Mouse (Mus musculus): ENCODE results near the gene Vmn1r1. TPM values are rescaled to one million over a fixed set of nuclear protein-coding genes. Genes with fewer than 3 reads are reported as not detected.

Vmn1r1 gene
- polyA plus RNA-seq, 1 experiment from 2014 or later, result not detected

DNA sequence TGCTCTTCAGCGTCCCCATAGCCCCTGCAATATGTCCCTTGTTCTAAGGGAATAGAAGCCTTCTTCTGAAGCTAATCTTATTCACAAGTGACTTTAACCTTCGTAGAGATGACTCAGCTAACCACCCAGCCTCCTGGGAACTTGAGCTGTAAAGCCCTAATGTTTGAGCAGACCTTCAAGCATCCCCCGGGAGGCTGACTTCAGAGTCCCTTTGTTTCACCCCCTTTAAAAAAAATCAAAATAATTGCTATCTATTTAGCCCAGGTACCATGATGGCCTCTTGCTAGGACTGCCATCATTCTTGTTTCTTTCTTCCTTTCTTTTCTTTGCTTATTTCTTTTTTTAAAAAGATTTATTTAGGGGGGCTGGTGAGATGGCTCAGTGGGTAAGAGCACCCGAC lies 41.9 kb downstream of the Vmn1r1 start:
- Histone ChIP-seq H3K4me3 (no peak overlapping the region), H3K9me3 (replicated peaks) (no peaks in the 10 kb centered on the region), H3K4me1 (peaks cover 18% of the 10 kb centered on the region), H3K36me3 (peaks cover 7% of the 10 kb centered on the region; the same call in 1 of the 2 replicates), H3K27me3 (ENCODE audit: low read depth, poor library complexity, severe bottlenecking) (no peaks in the 10 kb centered on the region), H3K27ac (replicated peaks) (no peak overlapping the region)
- DNase-seq (ENCODE audit: low spot score), result no peak
- 88% methylated on average over 4 of the region's 4 CpGs for WGBS

DNA sequence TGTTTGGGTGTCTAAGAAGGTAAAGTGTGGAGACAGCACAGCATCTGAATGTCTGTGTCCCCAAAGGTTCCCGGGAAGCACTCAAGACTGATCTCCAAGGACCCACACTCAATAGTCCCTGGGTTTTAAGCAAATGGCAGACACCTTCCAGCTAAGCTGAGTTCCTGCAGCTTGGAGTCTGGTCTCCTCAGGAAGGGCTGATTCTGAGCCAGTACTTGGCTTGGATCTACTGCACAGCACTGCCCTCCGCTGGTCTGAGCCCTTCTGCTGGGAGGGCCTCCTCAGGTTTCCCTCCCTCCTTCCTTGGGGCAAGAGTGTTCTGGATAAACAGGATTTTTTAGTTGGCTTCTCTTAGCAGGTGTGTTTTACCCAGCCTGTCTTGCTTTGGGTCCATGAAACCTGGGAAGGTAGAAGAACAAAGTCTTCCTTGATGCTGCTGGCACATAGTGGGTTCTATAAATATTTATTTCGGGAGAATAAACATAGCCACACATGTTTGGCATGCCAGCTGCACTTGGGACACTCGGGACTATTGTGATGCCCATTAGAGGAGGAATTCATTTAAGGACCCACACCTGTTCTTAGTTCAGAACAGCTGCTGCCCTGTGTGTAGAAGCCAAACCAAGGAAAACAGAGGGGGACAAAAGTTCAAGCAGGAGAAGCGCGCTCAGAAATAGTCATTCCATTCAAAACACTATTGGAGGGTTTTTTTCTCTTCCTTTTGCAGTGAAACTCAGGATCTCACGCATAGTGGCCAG lies 48.5 kb downstream of the Vmn1r1 start:
- peaks cover 23% of the 10 kb centered on the region for H3K4me1 ChIP-seq
- 57% methylated on average over 7 of the region's 7 CpGs for WGBS
- DNase-seq (ENCODE audit: low spot score), result no peak
- no peaks in the 10 kb centered on the region for H3K36me3 ChIP-seq
- no peak overlapping the region for H3K4me3 ChIP-seq
- H3K27me3 ChIP-seq (ENCODE audit: low read depth, poor library complexity, severe bottlenecking), result peaks cover 8% of the 10 kb centered on the region; the same call in 1 of the 2 replicates
- H3K27ac ChIP-seq (replicated peaks), result no peak overlapping the region
- no peaks in the 10 kb centered on the region for H3K9me3 ChIP-seq (replicated peaks)

DNA sequence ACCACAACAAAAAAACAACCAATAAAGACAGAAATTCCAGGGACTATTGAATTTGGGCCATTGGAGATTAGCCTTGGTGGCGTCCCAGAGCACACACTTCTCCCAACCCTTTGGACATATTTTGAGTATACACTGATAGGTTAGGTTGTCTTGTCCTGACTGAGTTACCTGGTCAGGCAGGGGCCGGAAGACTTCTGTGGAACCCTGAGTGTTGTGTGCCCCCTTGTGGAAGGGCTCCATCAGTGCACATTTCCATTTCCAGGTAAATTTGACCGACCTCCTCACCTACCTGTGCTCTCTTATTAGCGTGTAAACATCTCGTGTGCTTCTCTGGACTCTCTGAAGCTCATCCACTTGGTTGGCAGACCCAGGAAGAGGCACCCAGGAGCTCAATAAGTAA lies 49.1 kb downstream of the Vmn1r1 start:
- no peaks in the 10 kb centered on the region for H3K36me3 ChIP-seq
- H3K9me3 ChIP-seq (replicated peaks), result no peaks in the 10 kb centered on the region
- H3K4me3 ChIP-seq, result no peak overlapping the region
- WGBS, result 28% methylated on average over 5 of the region's 5 CpGs
- H3K27me3 ChIP-seq (ENCODE audit: low read depth, poor library complexity, severe bottlenecking), result peaks cover 8% of the 10 kb centered on the region; the same call in 1 of the 2 replicates
- DNase-seq (ENCODE audit: low spot score), result no peak
- no peak overlapping the region for H3K27ac ChIP-seq (replicated peaks)
- peaks cover 28% of the 10 kb centered on the region for H3K4me1 ChIP-seq

DNA sequence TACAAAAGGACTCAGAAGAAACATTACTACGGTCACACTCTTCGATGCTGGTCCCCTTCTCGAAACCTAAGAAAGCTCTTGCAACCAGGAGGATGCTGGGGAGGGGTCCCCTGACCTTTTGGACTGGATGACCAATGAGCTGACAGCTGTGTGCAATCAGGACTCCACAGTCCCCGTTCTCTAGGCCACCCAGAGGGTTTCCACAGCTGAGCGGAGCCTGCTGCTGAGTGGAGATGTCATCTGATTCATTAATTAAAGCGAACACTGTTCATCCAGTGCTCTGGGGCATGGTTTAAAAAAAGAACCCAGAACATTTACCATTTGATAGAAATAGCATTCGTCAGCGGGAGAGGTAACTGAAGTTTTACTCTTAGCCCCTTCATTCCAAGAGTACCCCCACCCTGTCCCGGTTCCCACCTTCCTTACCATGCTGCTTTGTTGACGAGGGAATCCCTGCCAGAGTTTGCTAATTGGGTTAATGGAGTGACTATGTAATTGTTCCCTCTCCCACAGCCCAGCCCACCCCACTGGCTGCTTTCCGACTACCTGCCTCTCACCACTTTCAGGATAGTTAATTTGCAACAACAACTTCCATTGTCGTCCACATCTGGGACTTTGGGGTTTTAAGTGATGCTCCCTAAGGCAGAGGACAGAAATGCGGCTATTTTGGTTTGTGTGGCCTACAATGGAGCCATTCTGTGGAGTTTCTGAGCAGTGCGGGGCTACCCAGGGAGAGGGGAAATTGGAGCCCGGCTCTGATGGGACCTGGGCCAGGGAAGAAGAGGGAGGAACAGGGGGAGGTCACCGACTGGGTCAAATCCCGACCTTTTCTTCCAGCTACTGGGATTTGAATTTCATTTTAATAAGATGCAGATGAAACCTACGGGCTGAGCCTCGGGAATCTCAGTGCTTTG lies 50.4 kb downstream of the Vmn1r1 start:
- Histone ChIP-seq H3K9me3 (replicated peaks) (no peaks in the 10 kb centered on the region), H3K4me3 (no peak overlapping the region), H3K4me1 (peaks cover 28% of the 10 kb centered on the region), H3K27ac (replicated peaks) (no peak overlapping the region), H3K36me3 (no peaks in the 10 kb centered on the region), H3K27me3 (ENCODE audit: low read depth, poor library complexity, severe bottlenecking) (peaks cover 8% of the 10 kb centered on the region; the same call in 1 of the 2 replicates)
- WGBS, result 38% methylated on average over 19 of the region's 19 CpGs
- no peak for DNase-seq (ENCODE audit: low spot score)

DNA sequence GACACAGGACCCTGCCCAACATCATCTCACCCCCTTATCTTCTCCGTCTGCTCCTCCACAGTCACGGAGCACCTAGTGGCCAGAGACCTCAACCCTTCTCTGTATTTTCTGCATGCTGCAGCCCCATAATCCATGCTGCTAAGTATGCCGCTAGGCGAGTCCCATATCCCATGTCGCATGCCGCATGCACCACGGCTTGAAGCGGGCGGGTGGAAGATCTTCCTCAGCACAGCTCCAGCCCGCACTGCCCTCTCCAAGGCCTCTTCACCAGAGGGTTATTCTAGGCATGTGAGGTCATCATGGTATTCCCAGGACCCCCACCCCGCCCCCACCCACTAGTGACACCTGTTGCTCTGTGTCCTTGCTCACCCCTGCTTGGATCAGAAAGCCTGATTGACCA lies 51.2 kb downstream of the Vmn1r1 start:
- peaks cover 28% of the 10 kb centered on the region for H3K4me1 ChIP-seq
- H3K36me3 ChIP-seq, result no peaks in the 10 kb centered on the region
- H3K4me3 ChIP-seq, result no peak overlapping the region
- 88% methylated on average over 11 of the region's 11 CpGs for WGBS
- H3K27me3 ChIP-seq (ENCODE audit: low read depth, poor library complexity, severe bottlenecking), result peaks cover 8% of the 10 kb centered on the region; the same call in 1 of the 2 replicates
- no peaks in the 10 kb centered on the region for H3K9me3 ChIP-seq (replicated peaks)
- H3K27ac ChIP-seq (replicated peaks), result no peak overlapping the region
- no peak for DNase-seq (ENCODE audit: low spot score)

DNA sequence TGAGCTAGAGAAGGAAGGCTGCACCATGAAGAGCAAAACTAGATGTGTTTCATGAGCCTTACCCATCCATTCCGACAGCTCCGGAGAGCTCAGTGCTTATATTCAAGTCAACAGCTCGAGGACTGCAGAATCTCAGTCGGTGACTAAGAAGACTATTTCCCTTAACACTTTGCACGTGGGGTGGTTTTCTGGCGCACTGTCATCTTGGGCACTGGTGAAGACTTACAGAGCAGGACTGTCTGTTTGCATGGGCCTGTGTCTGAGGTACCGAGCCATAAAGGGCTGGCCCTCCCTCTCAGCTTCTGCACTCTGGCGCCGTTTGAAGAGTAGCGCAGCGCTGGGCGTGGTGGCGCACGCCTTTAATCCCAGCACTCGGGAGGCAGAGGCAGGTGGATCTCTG lies 51.9 kb downstream of the Vmn1r1 start:
- Histone ChIP-seq H3K27ac (replicated peaks) (no peak overlapping the region), H3K4me1 (peaks cover 28% of the 10 kb centered on the region), H3K4me3 (no peak overlapping the region), H3K9me3 (replicated peaks) (no peaks in the 10 kb centered on the region), H3K36me3 (no peaks in the 10 kb centered on the region), H3K27me3 (ENCODE audit: low read depth, poor library complexity, severe bottlenecking) (peaks cover 8% of the 10 kb centered on the region; the same call in 1 of the 2 replicates)
- WGBS, result 96% methylated on average over 15 of the region's 15 CpGs
- no peak for DNase-seq (ENCODE audit: low spot score)

DNA sequence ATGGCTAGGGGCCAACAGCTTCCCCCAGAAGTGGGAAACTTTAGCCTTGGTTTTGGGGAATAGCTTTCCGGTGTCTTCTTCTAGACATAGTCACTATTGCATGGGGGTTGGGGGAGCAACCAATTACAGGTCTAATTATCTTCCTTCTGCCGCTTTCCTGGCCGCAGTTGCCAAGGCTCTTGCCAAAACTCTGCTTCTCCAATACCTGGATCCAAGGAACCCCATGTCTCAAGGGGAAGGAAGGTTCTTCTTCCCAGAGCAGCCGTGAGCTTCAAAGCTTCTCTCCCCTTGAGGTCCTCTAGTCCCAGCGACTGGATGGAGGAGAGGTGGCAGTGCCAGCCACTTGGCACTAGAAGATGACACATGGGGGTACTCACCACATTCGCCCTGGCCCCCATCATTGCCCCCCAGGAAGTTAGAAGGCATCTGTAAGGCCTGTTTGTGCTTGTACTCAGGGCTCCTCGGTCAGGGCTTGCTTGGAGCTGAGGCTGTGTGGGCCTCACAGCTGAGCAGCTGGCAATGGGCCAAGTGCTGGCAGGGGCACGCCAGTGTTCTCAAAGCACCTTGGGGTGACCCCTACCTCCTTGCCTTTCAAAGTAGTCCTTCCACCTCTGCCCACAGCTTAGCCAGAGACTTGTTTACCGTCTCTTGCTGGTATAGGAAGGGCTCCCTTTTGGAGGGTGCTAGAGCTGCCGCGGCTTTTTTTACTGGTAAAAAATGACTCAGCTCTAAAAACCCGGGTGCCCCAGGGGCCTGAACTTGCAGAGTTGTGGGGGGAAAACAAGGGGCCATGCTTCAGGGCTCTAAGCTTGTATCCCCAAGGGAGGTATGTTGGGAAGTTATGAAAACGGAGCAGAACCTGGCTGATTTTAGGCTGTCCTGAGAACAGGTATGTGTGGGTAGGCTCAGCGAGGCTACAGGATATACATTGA lies 52.6 kb downstream of the Vmn1r1 start:
- Histone ChIP-seq H3K4me3 (no peak overlapping the region), H3K27me3 (ENCODE audit: low read depth, poor library complexity, severe bottlenecking) (peaks cover 8% of the 10 kb centered on the region; the same call in 1 of the 2 replicates), H3K36me3 (no peaks in the 10 kb centered on the region), H3K9me3 (replicated peaks) (no peaks in the 10 kb centered on the region), H3K4me1 (peaks cover 28% of the 10 kb centered on the region), H3K27ac (replicated peaks) (no peak overlapping the region)
- WGBS, result 89% methylated on average over 14 of the region's 14 CpGs
- no peak for DNase-seq (ENCODE audit: low spot score)

DNA sequence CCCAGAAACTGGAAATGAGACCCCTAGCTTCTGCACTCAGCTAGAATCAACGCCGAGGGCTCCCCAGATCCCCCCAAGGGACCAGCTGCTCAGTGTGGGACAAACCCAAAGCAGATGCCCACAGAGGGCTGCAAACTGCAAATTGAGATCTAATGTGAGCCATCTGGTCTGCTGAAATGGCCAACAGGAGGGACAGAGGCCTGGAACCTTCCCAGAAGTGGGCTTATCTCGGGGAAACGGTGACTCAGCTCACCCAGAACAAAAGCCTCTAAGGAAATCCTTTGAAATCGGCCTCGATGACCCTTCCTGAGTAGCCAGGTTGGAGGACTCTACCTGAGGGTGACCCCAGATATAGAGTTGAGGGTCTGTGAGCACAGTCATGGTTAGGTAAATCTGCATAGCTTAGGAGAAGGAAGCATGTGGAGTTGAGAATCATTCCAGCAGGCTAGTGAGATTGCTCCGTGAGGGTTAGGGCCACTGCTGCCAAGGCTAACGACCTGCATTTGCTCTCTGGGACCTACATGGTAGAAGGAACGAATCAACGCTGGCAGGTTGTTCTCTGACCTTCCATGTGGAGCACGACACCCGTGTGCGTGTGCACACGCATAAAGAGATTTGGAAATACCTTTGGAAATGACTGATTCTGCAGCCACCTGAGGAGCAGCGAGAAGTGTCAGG lies 53.4 kb downstream of the Vmn1r1 start:
- Histone ChIP-seq H3K27me3 (ENCODE audit: low read depth, poor library complexity, severe bottlenecking) (peaks cover 8% of the 10 kb centered on the region; the same call in 1 of the 2 replicates), H3K4me1 (peaks cover 28% of the 10 kb centered on the region), H3K9me3 (replicated peaks) (no peaks in the 10 kb centered on the region), H3K27ac (replicated peaks) (peak overlapping the region; percentile 57), H3K4me3 (no peak overlapping the region), H3K36me3 (no peaks in the 10 kb centered on the region)
- 81% methylated on average over 15 of the region's 15 CpGs for WGBS
- DNase-seq (ENCODE audit: low spot score), result no peak

DNA sequence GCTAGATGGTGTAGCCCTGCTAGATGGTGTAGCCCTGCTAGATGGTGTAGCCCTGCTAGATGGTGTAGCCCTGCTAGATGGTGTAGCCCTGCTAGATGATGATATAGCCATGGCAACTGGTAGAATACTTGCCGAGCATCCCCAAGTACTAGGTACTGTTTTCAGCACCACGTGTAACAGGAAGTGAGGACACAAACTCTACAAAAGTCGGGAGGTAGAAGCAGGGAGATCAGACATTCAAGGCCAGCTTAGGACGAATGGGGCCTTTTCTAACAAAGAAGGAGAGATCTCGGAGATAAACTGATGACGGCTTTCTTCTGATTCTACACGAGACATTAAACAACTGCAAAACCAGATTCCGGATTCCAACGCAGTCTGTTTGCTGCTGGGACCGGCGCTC lies 54.1 kb downstream of the Vmn1r1 start:
- peaks cover 28% of the 10 kb centered on the region for H3K4me1 ChIP-seq
- no peaks in the 10 kb centered on the region for H3K9me3 ChIP-seq (replicated peaks)
- WGBS, result 82% methylated on average over 11 of the region's 11 CpGs
- H3K27me3 ChIP-seq (ENCODE audit: low read depth, poor library complexity, severe bottlenecking), result peaks cover 8% of the 10 kb centered on the region; the same call in 1 of the 2 replicates
- H3K36me3 ChIP-seq, result no peaks in the 10 kb centered on the region
- H3K4me3 ChIP-seq, result no peak overlapping the region
- no peak overlapping the region for H3K27ac ChIP-seq (replicated peaks)
- DNase-seq (ENCODE audit: low spot score), result no peak

DNA sequence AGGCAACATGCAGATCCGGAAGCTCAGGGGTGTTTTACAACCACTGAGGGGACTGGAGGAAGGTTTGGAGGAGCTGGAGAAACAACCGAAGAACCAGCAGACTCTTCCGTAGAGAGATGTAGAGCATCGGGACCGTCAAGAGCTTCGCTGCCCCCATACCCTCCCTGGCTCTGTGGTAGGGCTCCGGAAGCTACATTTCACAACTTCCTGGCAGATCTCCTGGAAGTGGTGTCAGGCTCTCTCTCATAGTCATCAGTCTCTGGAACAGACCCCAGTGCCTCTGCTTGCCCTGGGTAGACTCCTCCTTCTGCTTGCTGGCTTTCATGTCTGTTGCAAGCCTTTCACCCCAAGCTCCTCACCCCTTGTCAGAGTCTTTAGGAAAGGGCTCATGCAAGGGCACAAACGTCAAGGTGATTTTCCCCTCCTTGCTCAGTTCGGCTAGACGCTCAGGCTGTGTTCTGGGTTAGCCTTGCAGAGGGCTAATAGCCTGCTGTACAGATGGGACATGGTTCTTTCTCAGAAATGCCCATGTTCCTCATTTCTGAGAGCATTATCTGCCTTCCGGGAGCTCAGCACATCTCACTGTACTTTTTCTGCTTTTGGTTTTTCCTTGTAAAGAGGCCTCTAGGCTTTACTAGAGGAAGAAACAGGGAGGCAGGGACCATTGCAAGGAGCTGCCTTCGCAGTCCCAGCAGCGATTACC lies 55.7 kb downstream of the Vmn1r1 start:
- Histone ChIP-seq H3K27ac (replicated peaks) (no peak overlapping the region; the same call in 1 of the 2 replicates), H3K36me3 (no peaks in the 10 kb centered on the region), H3K4me1 (peaks cover 19% of the 10 kb centered on the region), H3K4me3 (no peak overlapping the region), H3K9me3 (replicated peaks) (no peaks in the 10 kb centered on the region), H3K27me3 (ENCODE audit: low read depth, poor library complexity, severe bottlenecking) (0 out of 2 replicates have a peak, but pooled peaks cover 5% of the 10 kb centered on the region)
- 86% methylated on average over 13 of the region's 13 CpGs for WGBS
- no peak for DNase-seq (ENCODE audit: low spot score)

DNA sequence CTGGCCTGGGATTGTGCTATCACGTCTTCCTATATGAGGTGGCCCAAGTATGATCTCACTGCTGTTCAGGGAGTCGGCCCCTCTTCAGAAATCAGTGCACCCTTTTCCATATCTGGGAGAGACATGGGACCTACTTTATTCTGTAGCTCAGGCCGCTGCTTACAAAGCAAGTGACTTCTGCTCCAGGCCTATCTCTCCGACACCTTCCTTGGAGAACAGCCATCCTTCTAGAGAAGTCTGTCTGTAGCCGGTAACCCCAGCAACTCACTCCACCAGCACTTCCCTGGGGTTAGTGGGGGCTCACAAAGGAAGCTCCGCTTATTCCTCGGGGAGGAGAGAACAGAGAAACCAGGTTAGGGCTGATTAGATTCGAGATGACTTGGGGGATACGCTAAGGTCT lies 57.0 kb downstream of the Vmn1r1 start:
- no peak for DNase-seq (ENCODE audit: low spot score)
- Histone ChIP-seq H3K9me3 (replicated peaks) (no peaks in the 10 kb centered on the region), H3K36me3 (no peaks in the 10 kb centered on the region), H3K4me3 (no peak overlapping the region), H3K4me1 (peaks cover 22% of the 10 kb centered on the region), H3K27me3 (ENCODE audit: low read depth, poor library complexity, severe bottlenecking) (no peaks in the 10 kb centered on the region), H3K27ac (replicated peaks) (no peak overlapping the region)
- 79% methylated on average over 9 of the region's 9 CpGs for WGBS

Data from midbrain, embryonic 10.5 days (tissue).